Mouse (Mus musculus) lung, postnatal 4 days (tissue): ENCODE measurements around the gene Olfr1555-ps1.
"Not testable (repeated sequence)": the region's sequence is repeated elsewhere in the genome, so short reads cannot be mapped to it uniquely, and the experiment has no call there.

Source experiments
- DNase-seq, 2 experiments: peaks; one replicate each; pipeline ENCODE4 v3.0.0; 2021

Gene Olfr1555-ps1

GRCm38 (mm10) chr19:12170062-12170599 lies at the start of gene Olfr1555-ps1:
Gene Olfr1555-ps1, minus strand, starts transcription at chr19:12170112.
- not testable (repeated sequence) for DNase-seq

DNA sequence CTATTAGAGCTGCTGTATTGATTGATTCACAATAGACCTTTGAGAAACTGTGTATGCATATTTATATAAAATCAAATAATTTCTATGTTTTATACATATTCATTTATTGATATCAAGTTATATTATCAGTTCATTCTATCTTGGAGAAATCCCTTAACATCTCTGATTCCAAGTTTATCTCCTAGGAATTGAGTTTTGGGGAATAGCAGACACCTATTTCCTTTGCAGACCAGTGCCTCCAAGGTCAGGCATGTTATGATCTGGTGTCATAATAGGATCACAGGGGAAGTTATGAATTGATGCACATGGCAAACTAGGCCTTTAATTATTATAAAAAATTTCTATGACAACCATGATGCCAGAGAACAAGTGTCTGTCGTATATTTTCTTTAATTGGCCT lies 30.4 kb upstream of the Olfr1555-ps1 start, which contains the start of gene Olfr1431:
Gene Olfr1431 (plus strand): TSS at position 301 of the 400 bp plus-strand sequence.
- no peak for DNase-seq

- DNase-seq: not testable (repeated sequence)
Observed at GRCm38 (mm10) chr19:12199076-12199475, 29.2 kb upstream of the Olfr1555-ps1 start.

- not testable (repeated sequence) for DNase-seq
Observed at GRCm38 (mm10) chr19:12175431-12175830, 5.5 kb upstream of the Olfr1555-ps1 start.

DNA sequence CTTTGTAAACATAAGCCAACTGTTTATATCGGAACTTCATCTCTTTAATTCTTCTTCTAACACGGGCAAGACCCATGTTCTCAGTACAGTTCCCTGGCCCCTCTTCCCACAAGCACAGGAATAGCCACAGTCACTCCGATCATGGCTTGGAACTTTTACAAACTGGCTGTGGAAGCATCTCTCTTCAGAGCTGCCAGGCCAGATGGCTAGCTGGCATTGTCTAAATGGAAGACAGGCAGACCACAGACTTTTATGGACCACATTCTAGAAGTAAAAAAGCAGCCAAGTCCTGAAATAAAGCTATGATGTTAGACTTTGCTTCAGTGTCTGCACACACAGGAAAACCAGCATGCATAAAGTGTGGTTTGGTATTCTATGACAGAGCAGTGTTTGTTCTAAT lies 24.5 kb downstream of the Olfr1555-ps1 start:
- DNase-seq: no peak

- no peak for DNase-seq
Observed at GRCm38 (mm10) chr19:12143356-12143755, 26.6 kb downstream of the Olfr1555-ps1 start.

GRCm38 (mm10) chr19:12134289-12134688 lies 35.6 kb downstream of the Olfr1555-ps1 start:
- DNase-seq: peak in 1 of 2 experiments; percentile 14

DNA sequence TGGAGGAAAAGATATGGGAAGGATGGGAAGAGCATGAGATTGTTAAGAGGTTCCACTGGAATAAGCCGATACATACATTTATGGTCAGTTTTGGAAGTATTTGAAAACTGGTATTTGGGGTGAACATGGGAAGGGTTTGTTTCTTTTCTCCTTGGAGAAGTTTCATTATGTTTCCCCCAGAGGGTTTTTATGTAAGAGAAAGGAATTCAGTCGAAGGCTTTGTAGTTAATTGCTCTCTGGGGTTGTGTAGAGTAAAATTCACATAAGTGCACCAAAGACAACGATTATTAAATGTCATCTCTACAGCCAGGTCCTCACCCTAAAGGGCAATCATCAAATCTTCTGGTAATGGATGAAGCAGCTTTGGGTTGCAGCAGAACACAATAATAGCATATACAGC lies 46.8 kb downstream of the Olfr1555-ps1 start, which contains the start of gene Olfr76:
Gene Olfr76 (minus strand): TSS at position 101 of the 400 bp plus-strand sequence.
- no peak for DNase-seq

GRCm38 (mm10) chr19:12116464-12116863 lies 53.4 kb downstream of the Olfr1555-ps1 start:
- no peak for DNase-seq

DNA sequence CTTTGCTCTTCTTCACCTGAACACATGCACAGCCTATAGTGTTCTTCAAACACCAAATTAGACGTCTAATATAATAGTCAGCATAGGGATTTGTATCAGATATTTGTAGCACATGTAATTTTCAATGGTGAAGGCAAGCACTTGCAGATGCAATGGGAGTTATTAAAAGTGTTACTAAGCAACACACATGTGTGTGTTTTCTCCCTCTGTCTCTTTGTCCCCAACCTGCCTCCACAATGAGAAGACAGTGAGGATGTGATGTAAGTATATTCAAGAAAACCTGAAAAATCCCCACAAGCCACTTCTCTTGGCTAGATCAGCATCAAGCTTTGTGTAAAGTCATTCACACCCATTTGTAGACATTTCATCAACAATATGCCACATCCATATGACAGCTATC lies 54.1 kb downstream of the Olfr1555-ps1 start, which contains the start of gene Olfr1428:
Gene Olfr1428 (minus strand): TSS at position 101 of the 400 bp plus-strand sequence.
- DNase-seq: no peak
